Mouse (Mus musculus): Measurements from ENCODE around the gene Atp5c1.

Gene Atp5c1

GRCm38 (mm10) chr2:10080310-10081010, at the start of gene Atp5c1, which contains the start of gene Kin:
Gene Atp5c1, minus strand, starts transcription at chr2:10080510.
Gene Kin, plus strand, starts transcription at chr2:10080593.
- peak; percentile 94 for DNase-seq (ENCODE audit: low spot score)

GRCm38 (mm10) chr2:10128571-10128970, 48.3 kb upstream of the Atp5c1 start:
- no peak for DNase-seq (ENCODE audit: low spot score)

- no peak for DNase-seq (ENCODE audit: low spot score)
These were observed 47.2 kb upstream of the Atp5c1 start for GRCm38 (mm10) chr2:10127471-10127870.

- DNase-seq (ENCODE audit: low spot score) = no peak
These were observed 45.8 kb upstream of the Atp5c1 start for GRCm38 (mm10) chr2:10126122-10126521.

- no peak for DNase-seq (ENCODE audit: low spot score)
These were observed 41.5 kb upstream of the Atp5c1 start for GRCm38 (mm10) chr2:10121826-10122225.

GRCm38 (mm10) chr2:10119276-10119675, 39.0 kb upstream of the Atp5c1 start:
- DNase-seq (ENCODE audit: low spot score) = no peak

GRCm38 (mm10) chr2:10118751-10119150, 38.4 kb upstream of the Atp5c1 start:
- no peak for DNase-seq (ENCODE audit: low spot score)

- DNase-seq (ENCODE audit: low spot score) = no peak
These were observed 28.4 kb upstream of the Atp5c1 start for GRCm38 (mm10) chr2:10108535-10109189.

GRCm38 (mm10) chr2:10101180-10101579, 20.9 kb upstream of the Atp5c1 start:
- DNase-seq (ENCODE audit: low spot score) = no peak

- DNase-seq (ENCODE audit: low spot score) = no peak
These were observed 20.2 kb upstream of the Atp5c1 start for GRCm38 (mm10) chr2:10100471-10100870.

- DNase-seq (ENCODE audit: low spot score) = no peak
These were observed 18.4 kb upstream of the Atp5c1 start for GRCm38 (mm10) chr2:10098598-10099215.

- DNase-seq (ENCODE audit: low spot score) = no peak
These were observed 14.2 kb upstream of the Atp5c1 start for GRCm38 (mm10) chr2:10094327-10095100.

GRCm38 (mm10) chr2:10087256-10087850, 7.0 kb upstream of the Atp5c1 start:
- DNase-seq (ENCODE audit: low spot score) = no peak

- no peak for DNase-seq (ENCODE audit: low spot score)
These were observed 2.4 kb upstream of the Atp5c1 start for GRCm38 (mm10) chr2:10082737-10083136.

- no peak for DNase-seq (ENCODE audit: low spot score)
These were observed 1.3 kb upstream of the Atp5c1 start for GRCm38 (mm10) chr2:10081453-10082080.

GRCm38 (mm10) chr2:10079745-10080309, 483 bp downstream of the Atp5c1 start:
- DNase-seq (ENCODE audit: low spot score) = no peak

- DNase-seq (ENCODE audit: low spot score) = no peak
These were observed 3.6 kb downstream of the Atp5c1 start for GRCm38 (mm10) chr2:10076675-10077074.

GRCm38 (mm10) chr2:10074470-10074869, 5.8 kb downstream of the Atp5c1 start:
- DNase-seq (ENCODE audit: low spot score) = no peak

- DNase-seq (ENCODE audit: low spot score) = no peak
These were observed 8.6 kb downstream of the Atp5c1 start for GRCm38 (mm10) chr2:10071751-10072150.

- DNase-seq (ENCODE audit: low spot score) = no peak
These were observed 21.5 kb downstream of the Atp5c1 start for GRCm38 (mm10) chr2:10058836-10059235.

GRCm38 (mm10) chr2:10051996-10052395, 28.3 kb downstream of the Atp5c1 start:
- no peak for DNase-seq (ENCODE audit: low spot score)

Data from spleen, adult 12 weeks (tissue).